Mouse (Mus musculus) small intestine, adult 2 months (tissue): ENCODE results near the gene Trpv1.

Source experiments
- CTCF ChIP-seq: fragments of 200-500 bp; IDR thresholded peaks from 2 replicates; pipeline ENCODE4 v1.5.1; 2012; ENCODE audit warnings: low read depth, mild to moderate bottlenecking, control low read depth, inconsistent platforms, low read length, moderate library complexity, mixed read lengths; ENCODE audit not compliant: insufficient replicate concordance, insufficient read length; ENCODE audit errors: extremely low read depth
- POLR2A ChIP-seq: fragments of 200-500 bp; IDR thresholded peaks from 2 replicates; pipeline ENCODE4 v1.6.1; 2012; ENCODE audit warnings: low read depth, mild to moderate bottlenecking, control low read depth, inconsistent platforms, low read length, moderate library complexity

DNA sequence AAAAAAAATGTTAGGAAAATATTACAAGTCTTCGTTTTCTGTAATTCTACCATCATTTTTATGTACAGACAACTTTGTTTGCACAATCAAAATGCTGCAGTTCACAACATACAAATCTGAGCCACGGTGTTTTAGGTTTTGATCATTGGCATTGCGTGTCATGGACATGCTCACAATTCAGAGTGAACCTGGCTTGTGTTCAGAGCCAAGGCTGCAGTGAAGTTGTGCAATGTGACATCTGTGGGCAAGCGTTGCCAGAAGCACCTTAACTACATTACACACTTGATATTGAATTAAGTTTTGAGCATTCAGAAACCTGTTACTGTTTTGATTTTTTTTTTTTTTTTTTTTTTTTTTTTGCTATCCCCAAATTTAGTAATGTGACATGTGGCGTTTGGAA lies 4.0 kb upstream of the Trpv1 start:
- TF ChIP-seq POLR2A (no peak), CTCF (no peak)
